Mouse (Mus musculus) regulatory T cell (primary cell): ENCODE data around the gene Rassf4.

Source experiments
- in situ Hi-C: fragments of 300-600 bp; cut with MboI, MseI; formaldehyde crosslinking; loops from one replicate; pipeline ENCODE4 v1.15.1; 2025; ENCODE audit warnings: high pct_unique_total_duplicates

The Rassf4 gene

DNA sequence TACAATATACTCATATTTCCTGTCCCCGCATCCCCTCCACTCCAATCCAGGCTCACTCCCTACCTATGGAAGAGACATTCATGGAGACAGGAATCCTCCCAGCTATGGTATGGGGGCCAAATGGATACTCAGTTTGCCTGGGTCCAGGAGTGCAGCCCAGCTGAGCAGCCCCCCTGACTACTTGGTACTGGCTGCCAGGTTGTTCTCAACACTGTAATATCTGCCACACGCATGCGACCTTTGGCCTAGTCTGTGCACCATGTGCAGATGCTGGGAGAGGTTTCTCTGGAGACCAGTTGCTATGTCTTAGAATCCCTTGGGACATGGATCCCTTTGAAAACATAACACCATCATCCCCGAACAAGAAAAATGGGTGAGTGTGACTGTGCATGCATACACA lies 2.0 kb downstream of the Rassf4 start:
- in situ Hi-C loops: no loop called here

GRCm38 (mm10) chr6:116671031-116671430 lies 2.7 kb downstream of the Rassf4 start:
- in situ Hi-C loops: no loop called here

- in situ Hi-C loops: no loop called here
Measured at GRCm38 (mm10) chr6:116670144-116670543, 3.6 kb downstream of the Rassf4 start.

DNA sequence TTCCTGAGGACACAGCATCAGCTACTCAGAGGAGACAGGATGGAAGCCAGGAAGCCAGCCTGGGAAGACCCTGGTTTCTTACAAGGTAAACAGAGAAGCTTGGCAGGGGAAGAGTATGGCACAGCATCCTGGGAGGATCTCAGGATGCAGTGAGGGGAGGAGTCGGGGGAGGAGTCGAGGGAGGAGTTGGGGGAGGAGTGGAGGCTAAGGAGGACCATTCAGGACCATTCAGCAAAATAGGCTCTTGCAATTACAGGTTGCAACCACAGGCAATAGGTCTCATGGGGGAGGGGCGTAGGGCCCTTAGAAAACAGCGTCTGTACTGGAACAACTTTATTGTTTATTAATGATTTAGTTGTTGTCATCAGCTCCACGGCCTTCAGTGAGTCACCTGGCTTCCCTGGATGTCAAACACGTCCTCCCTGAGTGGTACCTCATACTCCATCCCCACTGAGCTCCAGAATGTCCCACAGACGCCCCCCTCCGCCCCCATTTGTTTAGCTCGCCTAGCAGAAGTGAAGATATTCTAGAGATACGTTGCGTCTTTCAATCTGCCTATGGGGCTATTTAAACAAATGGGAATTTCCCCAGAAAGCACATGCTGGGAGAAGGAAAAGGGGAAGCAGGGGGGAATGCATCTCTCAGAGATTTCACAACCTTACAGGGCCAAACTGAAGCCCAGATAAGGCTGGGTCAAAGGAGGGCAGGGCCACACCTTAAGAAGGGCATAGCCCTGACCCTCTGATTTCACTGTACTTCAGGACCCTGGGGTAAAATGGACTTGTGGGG lies 4.9 kb downstream of the Rassf4 start:
- in situ Hi-C loops: no loop called here

- in situ Hi-C loops: no loop called here
Measured at GRCm38 (mm10) chr6:116667382-116667781, 6.4 kb downstream of the Rassf4 start.

GRCm38 (mm10) chr6:116666892-116667291 lies 6.9 kb downstream of the Rassf4 start:
- in situ Hi-C loops: no loop called here

DNA sequence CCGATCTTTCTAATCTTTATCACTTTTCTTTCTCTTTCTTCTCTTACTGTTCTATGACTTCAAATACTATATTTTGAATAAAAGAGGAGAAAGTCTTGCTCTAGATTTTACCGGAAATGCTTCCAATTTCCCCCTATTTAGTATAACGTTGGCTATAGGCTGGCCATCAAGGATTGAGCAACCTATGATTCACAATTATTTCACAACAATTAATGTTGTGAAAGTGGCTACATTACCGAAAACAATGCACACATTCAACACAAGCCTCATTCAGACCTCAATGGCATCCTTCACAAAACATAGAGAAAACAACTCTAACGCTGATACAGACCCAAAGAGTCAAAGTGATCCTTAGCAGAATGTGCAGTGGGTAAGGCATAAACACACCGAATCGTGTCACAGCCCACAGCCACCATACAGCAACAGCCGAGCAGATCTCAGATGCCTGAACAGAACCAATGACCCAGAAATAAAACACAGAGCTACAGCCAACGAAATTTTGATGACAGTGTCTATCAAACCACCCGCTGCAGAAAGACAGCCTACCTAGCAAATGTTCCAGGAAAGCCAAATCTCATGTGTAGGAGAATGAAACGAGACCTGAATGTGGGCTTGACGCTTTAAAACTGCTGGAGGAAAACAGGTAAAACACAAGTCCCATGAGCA lies 7.5 kb downstream of the Rassf4 start:
- in situ Hi-C loops: no loop called here

DNA sequence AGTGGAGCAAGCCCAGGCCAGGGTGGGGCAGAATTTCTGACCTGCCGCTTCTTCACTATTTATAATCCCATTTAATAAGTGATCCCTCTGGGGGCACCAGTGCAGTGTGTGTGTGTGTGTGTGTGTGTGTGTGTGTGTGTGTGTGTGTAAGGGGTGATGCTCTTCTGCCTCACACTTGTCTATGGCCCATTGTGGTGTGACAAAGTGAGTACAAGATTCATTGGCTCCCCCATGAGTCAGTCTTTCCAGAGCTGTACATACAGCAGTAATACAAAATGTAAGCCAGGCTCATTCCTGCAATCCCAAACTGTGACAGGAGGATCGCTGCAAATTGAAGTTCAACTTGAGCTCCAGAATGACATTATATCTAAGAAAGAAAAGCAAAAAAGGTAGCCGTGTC lies 8.9 kb downstream of the Rassf4 start:
- in situ Hi-C loops: no loop called here

DNA sequence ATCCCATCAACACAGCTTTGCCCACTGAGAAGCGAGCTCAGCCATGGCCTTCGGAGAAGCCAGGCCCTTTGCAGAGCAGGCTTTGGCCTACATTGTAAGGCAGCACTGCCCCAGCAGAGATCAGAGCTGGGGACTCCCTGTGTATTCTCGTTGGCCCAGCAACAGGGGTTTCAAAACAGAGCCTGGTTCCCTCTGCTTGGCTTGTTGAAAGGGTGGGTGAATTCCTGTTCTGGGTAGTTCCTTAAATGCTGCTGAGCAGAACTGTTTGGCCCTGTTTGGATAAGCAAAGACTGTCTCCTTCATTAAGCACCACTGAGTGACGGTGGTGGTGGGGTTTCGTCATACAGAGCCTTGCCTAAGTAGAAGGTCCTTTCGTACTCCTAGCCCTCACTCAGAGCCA lies 9.7 kb downstream of the Rassf4 start:
- in situ Hi-C loops: no loop called here

DNA sequence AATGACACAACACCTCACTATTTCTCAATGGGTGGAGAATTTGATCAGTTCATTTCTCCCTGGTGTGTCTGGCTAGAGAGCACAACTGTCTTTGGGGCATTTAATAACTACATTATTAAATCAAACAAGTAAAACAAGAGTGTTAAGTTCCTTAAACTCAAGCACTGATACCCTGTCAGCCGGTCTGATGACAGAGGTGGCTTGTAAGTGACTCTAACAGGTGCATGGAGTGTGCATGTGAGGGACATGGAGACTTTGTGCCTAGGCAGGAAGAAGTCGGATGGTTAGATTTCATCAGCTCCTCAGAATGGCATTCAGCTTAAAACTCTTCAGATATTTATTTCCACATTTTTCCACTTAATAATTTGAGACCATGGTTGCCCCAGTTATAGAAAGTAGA lies 10.4 kb downstream of the Rassf4 start:
- in situ Hi-C loops: no loop called here

DNA sequence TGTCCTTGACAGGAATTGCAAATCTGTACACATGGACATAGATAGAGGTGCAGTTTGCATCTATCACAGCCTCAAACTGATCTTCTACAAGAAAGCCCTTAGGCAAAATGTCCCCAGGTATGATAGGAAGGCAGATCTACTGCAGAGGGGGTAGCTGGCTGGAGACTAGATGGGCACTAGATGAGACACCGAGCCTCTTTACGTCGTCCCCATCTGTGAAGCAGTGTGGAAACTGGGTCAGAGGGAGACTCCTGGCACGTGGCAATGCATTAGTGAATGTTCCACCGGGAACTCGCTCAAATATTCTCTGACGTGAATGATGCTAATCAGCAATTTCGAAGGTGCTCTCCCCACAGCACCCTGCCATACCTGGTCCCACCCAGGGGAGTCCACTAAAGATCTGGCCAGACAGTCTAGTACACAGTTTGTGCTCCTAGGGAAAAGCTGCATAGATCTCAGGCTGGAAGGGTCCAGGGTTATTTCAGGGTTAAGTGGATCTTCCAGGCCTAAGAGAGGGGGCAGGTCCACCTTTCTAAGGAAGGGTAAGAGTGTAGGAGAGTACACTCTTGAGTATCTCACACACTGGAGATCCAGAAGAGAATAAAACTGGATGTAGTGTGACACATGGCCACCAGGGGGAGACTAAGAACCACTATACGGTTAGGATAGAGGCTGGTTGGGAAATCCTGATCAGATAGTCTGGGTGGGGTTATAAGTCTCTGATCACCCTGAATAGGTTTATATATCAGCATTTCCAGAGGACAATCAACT lies 19.9 kb downstream of the Rassf4 start:
- in situ Hi-C loops: no loop called here

DNA sequence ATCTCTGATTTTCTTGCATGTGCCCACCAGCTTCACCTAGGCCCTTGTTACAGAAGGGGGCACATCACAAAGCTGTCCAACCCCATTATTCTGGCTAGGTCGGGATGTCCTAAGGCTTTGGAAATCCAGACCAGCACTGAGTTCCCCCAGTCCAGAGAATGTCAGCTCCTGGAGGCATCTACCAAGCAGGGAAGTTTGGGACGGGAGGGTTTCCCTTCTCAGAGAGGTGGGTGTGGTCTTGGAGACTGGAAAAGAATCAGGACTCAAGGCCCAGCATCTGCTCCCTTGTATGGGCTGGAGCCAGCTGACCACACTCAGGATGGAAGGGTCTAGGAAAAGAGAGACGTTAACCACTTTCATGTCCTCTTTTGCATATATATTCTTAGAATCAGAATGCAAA lies 20.6 kb downstream of the Rassf4 start:
- in situ Hi-C loops: no loop called here

DNA sequence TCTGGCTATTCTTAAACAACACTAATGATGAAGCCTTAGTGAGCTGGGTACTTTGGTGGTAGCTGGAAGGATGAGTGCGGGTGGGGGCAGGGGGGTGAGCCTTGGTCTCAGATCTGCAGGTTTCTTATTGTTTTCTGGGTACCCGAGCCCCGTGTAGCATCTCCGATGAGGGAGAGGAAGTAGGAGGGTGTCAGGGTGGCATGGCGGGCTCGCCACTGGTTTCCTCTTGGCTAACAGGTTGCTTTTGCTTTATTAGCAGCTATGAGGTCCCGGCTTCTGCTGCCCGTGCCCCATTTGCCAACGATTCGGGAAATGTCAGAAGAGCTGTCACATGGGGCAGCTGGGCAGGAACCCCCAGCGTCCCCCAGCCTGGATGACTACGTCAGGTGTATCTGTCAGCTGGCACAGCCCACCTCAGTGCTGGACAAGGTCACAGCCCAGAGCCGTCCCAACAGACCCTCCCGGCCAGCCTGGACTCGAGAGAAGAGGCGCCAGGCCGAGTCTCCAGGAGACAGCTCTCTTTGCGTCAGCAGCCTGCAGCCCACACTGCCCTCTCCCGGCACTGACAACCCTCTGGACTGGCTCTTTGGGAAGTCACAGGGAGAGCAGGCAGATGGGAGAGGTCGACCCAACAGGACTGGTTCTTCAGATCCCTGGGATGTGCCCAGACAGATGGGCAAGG lies 22.2 kb downstream of the Rassf4 start:
- in situ Hi-C loops: no loop called here

GRCm38 (mm10) chr6:116650406-116650805 lies 23.3 kb downstream of the Rassf4 start, which contains the start of gene Depp1:
TSS of gene Depp1 (plus strand) at chr6:116650609.
- in situ Hi-C loops: no loop called here

- in situ Hi-C loops: loop anchor here (25.0 kb wide), 1 partner anchor 1187 kb away; the partner anchor contains the start of gene Zfp637
Measured at GRCm38 (mm10) chr6:116649811-116650210, 23.9 kb downstream of the Rassf4 start.

GRCm38 (mm10) chr6:116647763-116648162 lies 26.0 kb downstream of the Rassf4 start:
- in situ Hi-C loops: loop anchor here (25.0 kb wide), 1 partner anchor 1190 kb away; the partner anchor contains the start of gene Zfp637

GRCm38 (mm10) chr6:116644335-116644734 lies 29.4 kb downstream of the Rassf4 start:
- in situ Hi-C loops: loop anchor here (25.0 kb wide), 1 partner anchor 1193 kb away; the partner anchor contains the start of gene Zfp637

DNA sequence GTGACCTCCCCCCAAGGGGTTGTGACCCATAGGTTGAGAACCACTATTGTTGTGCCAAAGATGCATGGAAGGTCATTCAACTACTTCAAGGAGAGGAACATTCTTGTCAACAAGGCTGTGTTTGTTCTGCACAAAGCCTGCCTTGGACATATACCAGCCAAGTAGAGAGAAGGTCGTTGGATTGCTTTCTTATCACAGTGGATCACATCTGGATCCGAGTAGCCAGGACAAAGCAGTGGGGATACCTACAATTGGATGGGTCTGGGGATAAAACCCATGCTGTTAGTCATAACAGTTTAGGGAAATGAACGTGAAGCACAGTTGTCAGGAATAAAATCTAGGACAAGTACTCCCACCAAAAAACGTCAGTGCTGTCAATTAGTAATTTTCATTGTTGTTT lies 29.9 kb downstream of the Rassf4 start:
- in situ Hi-C loops: loop anchor here (25.0 kb wide), 1 partner anchor 1193 kb away; the partner anchor contains the start of gene Zfp637

- in situ Hi-C loops: loop anchor here (25.0 kb wide), 1 partner anchor 1194 kb away; the partner anchor contains the start of gene Zfp637
Measured at GRCm38 (mm10) chr6:116642942-116643341, 30.8 kb downstream of the Rassf4 start.

DNA sequence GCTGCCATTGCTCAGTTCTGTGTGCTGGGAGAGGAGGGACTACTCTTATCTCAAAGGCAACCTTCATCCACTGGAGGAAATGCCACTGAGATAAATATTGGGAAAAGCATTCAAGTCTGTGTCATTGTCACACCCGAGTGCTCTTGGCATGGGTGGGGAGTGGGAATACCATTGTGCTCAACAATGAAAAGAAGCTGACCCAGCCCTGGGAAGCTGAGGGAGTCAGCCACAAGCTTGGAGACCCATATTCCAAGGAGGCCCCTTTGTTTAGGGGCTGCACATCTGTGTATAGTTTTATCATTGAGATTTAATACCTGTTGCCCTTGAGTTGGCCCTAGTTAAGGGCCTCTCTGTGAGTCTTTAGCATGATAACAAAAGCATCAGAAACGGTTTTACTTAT lies 34.1 kb downstream of the Rassf4 start:
- in situ Hi-C loops: loop anchor here (25.0 kb wide), 1 partner anchor 1198 kb away; the partner anchor contains the start of gene Zfp637

- in situ Hi-C loops: loop anchor here (25.0 kb wide), 1 partner anchor 1198 kb away; the partner anchor contains the start of gene Zfp637
Measured at GRCm38 (mm10) chr6:116638871-116639270, 34.9 kb downstream of the Rassf4 start.
